Mouse (Mus musculus) megakaryocyte, embryonic 14.5 days (primary cell): Measurements from ENCODE around the gene Sh3bgrl. TPM values are rescaled to one million over a fixed set of nuclear protein-coding genes. Genes with fewer than 3 reads are reported as not detected.

Experiments
- H3K27me3 ChIP-seq: replicated peaks from 2 replicates; pipeline ENCODE3; 2012; ENCODE audit warnings: inconsistent platforms
- H3K36me3 ChIP-seq: replicated peaks from 2 replicates; pipeline ENCODE3; 2012; ENCODE audit warnings: low read length, inconsistent platforms, mixed read lengths
- H3K4me1 ChIP-seq: 2 replicates; pipeline ENCODE4 v1.6.1; 2012; ENCODE audit warnings: inconsistent platforms
- H3K4me3 ChIP-seq: replicated peaks from 2 replicates; pipeline ENCODE3; 2012; ENCODE audit warnings: moderate library complexity, mild to moderate bottlenecking, inconsistent platforms
- H3K9me3 ChIP-seq: 2 replicates; pipeline ENCODE4 v1.6.1; 2012; ENCODE audit warnings: inconsistent platforms
- FLI1 ChIP-seq: IDR thresholded peaks from 2 replicates; pipeline ENCODE4 v1.6.1; 2012; ENCODE audit warnings: low read length, inconsistent platforms, mixed read lengths
- GATA1 ChIP-seq: IDR thresholded peaks from 3 replicates; pipeline ENCODE4 v1.6.1; 2012; ENCODE audit warnings: mixed read lengths, low read length, inconsistent platforms, borderline replicate concordance
- polyA plus RNA-seq: library from polyadenylated mRNA; stranded (reverse); fragments of >175 nt; gene quantifications from 2 replicates; pipeline ENCODE4 v1.2.3, GENCODE M21; 2012; ENCODE audit warnings: low replicate concordance; ENCODE audit not compliant: insufficient read depth

The Sh3bgrl gene
- polyA plus RNA-seq, 1 experiment: 5.4 TPM

DNA sequence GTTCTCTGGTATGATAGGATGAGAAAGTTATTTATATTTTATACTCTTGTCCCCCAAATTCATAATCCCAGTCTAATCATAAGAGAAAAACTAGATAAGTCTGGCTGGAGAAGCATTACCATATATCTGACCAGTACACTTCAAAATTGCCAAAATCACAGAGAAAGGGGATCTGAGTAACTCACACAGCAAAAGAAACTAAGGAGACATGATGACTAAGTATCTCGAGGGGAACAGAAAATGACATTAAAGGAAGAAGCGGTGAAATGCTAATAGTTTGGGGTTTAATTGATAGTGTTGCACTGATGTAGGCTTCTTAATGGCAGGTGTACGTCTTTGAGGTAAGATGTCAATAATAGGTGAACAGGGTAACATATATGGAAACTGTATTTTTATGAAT is 51.9 kb downstream of the Sh3bgrl start:
- TF ChIP-seq GATA1 (no peak), FLI1 (no peak)
- Histone ChIP-seq H3K4me3 (no peak overlapping the region), H3K4me1 (peaks cover 20% of the 10 kb centered on the region), H3K36me3 (peaks cover 2% of the 10 kb centered on the region), H3K9me3 (no peaks in the 10 kb centered on the region), H3K27me3 (no peaks in the 10 kb centered on the region)

DNA sequence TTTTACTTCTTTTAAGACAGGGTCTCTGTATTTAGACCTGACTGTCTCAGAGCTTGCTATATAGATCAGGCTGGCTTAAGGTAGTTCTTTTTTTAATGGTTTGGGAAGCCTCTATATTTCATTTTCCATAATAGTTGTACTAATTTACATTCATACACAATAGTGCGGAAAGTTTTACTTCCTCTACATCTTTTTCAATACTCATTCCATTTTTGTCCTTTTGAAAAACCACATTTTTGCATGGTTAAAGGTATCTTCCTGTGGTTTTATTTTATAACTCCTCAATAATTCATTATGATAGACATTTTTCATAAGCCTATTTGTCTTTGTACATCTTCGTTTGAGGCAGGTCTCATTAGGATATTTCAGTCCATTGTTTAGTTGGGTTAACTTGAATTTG is 56.1 kb downstream of the Sh3bgrl start:
- no peak overlapping the region for H3K4me3 ChIP-seq
- peaks cover 6% of the 10 kb centered on the region for H3K4me1 ChIP-seq
- H3K9me3 ChIP-seq: no peaks in the 10 kb centered on the region
- peaks cover 21% of the 10 kb centered on the region for H3K36me3 ChIP-seq
- no peaks in the 10 kb centered on the region for H3K27me3 ChIP-seq
- TF ChIP-seq FLI1 (no peak), GATA1 (no peak)

GRCm38 (mm10) chrX:109160326-109160725 is 65.2 kb downstream of the Sh3bgrl start:
- peaks cover 6% of the 10 kb centered on the region; the same call in 1 of the 2 replicates for H3K4me1 ChIP-seq
- TF ChIP-seq GATA1 (no peak), FLI1 (no peak)
- no peaks in the 10 kb centered on the region for H3K9me3 ChIP-seq
- H3K36me3 ChIP-seq: peaks cover 10% of the 10 kb centered on the region
- H3K4me3 ChIP-seq: no peak overlapping the region
- no peaks in the 10 kb centered on the region for H3K27me3 ChIP-seq

DNA sequence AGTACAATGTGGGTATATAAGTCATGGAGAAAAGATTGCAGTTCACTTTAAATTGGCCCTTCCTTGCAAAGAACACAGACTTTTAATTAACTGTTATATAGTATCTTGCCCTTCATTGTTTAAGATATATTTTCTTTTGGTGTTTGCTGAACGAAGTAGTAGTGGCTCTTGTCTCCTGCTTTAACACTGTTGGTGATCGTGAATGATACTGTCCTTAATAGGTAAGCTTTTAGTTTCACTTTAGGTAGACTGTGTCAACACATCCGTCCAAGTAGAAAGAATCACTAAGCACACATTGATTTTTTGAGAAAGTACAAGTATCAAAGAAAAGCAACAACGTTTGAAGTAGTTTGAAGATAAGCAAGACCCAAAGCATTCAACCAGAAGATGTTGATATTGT is 65.7 kb downstream of the Sh3bgrl start:
- H3K4me1 ChIP-seq: peaks cover 6% of the 10 kb centered on the region; the same call in 1 of the 2 replicates
- H3K27me3 ChIP-seq: no peaks in the 10 kb centered on the region
- H3K9me3 ChIP-seq: no peaks in the 10 kb centered on the region
- H3K4me3 ChIP-seq: no peak overlapping the region
- TF ChIP-seq FLI1: no peak
- TF ChIP-seq GATA1: no peak
- peaks cover 7% of the 10 kb centered on the region for H3K36me3 ChIP-seq

DNA sequence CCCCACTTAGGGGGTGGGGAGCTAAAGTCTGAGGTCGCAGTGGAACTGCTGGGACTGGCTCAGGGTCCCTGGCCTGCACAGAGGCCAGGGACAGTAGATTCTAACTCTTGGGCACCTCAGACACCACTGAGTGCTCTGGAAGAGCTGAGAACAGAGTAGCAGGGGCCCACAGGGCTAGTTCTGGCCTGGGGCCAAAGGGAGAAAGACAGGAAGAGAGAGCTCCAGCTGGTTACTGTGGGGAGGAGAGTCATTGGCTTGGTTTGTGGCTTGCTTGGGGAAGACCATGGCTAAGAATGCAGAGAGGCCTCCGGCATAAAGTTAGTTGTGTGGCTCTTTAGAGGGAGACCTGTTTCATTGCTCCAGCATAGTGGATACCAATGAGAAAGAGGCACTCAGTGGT is 79.9 kb downstream of the Sh3bgrl start:
- TF ChIP-seq GATA1 (no peak), FLI1 (no peak)
- Histone ChIP-seq H3K27me3 (no peaks in the 10 kb centered on the region), H3K9me3 (no peaks in the 10 kb centered on the region), H3K4me3 (no peak overlapping the region), H3K4me1 (peaks cover 10% of the 10 kb centered on the region), H3K36me3 (no peaks in the 10 kb centered on the region)

DNA sequence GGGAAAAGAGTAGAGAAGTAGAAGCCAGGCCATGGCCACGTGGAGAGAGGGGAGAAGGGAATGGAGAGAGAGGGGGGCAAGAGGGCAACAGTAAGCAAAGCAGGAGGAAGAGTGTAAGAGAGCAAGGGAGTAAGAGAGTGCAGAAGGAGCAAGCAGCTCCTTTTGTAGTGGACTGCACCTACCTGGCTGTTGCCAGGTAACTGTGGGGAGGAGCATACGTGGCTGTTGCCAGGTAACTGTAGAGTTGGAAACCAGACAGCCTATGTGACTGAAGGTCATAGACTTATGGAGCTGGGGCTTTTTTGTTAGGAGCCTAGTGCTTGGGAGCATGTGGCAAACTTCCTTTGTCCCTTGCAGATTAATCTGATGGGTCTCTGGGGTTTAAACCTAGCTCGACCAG is 80.3 kb downstream of the Sh3bgrl start:
- no peaks in the 10 kb centered on the region for H3K36me3 ChIP-seq
- H3K4me3 ChIP-seq: peak overlapping the region; percentile 62
- H3K9me3 ChIP-seq: no peaks in the 10 kb centered on the region
- H3K4me1 ChIP-seq: peaks cover 10% of the 10 kb centered on the region
- no peaks in the 10 kb centered on the region for H3K27me3 ChIP-seq
- TF ChIP-seq GATA1: no peak
- TF ChIP-seq FLI1: no peak

- no peaks in the 10 kb centered on the region for H3K36me3 ChIP-seq
- H3K9me3 ChIP-seq: no peaks in the 10 kb centered on the region
- no peaks in the 10 kb centered on the region for H3K4me1 ChIP-seq
- no peak overlapping the region for H3K4me3 ChIP-seq
- H3K27me3 ChIP-seq: no peaks in the 10 kb centered on the region
- TF ChIP-seq GATA1: no peak
- no peak for TF ChIP-seq FLI1
These were observed 89.7 kb downstream of the Sh3bgrl start for GRCm38 (mm10) chrX:109184706-109185478.

DNA sequence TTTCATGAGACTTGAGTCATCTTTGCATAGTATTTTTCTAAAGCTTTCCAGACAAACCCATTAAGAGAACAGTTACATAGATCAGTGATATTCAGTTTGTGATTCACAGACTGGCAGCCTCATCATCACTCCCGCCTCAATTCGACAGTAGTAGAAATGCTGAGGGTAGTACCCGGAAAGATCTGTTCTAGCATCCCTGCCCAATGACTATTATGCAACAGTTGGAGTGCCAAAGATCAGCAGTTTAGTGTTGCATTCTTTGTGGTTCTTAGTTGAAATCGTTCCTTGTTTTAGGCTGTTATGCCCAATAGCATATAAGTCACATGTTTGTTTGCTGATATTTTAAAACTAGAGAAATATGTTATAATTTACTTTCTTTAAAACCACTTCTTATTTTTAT is 94.4 kb downstream of the Sh3bgrl start:
- Histone ChIP-seq H3K9me3 (no peaks in the 10 kb centered on the region), H3K27me3 (no peaks in the 10 kb centered on the region), H3K36me3 (no peaks in the 10 kb centered on the region), H3K4me3 (no peak overlapping the region), H3K4me1 (peaks cover 8% of the 10 kb centered on the region)
- no peak for TF ChIP-seq GATA1
- TF ChIP-seq FLI1: no peak

DNA sequence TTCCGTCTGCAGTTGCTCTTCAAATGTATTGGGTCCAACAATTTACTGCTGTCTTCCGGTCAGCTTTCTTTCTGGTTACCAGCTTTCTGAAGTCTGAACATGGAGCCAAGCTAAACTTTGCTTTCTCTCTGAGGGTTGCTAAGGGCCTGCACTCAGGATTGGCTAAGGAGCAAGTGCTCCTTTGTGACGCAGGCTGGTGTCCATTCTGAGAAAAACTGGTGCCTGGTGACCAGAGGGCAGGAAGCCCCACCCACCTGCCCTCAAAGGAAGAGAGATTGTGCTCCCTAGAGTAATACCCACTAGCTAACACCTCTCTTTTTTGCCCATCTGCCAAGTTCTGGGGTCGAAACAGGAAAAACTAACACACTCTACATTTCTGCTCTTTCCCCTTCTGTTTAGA is 95.8 kb downstream of the Sh3bgrl start:
- no peaks in the 10 kb centered on the region for H3K9me3 ChIP-seq
- TF ChIP-seq GATA1 (no peak), FLI1 (no peak)
- H3K4me1 ChIP-seq: peaks cover 8% of the 10 kb centered on the region
- no peaks in the 10 kb centered on the region for H3K36me3 ChIP-seq
- H3K27me3 ChIP-seq: no peaks in the 10 kb centered on the region
- peak overlapping the region; percentile 23 for H3K4me3 ChIP-seq

GRCm38 (mm10) chrX:109191436-109191835 is 96.3 kb downstream of the Sh3bgrl start:
- peak overlapping the region; percentile 46 for H3K4me3 ChIP-seq
- H3K36me3 ChIP-seq: no peaks in the 10 kb centered on the region
- TF ChIP-seq FLI1: no peak
- TF ChIP-seq GATA1: no peak
- no peaks in the 10 kb centered on the region for H3K9me3 ChIP-seq
- no peaks in the 10 kb centered on the region for H3K27me3 ChIP-seq
- H3K4me1 ChIP-seq: peaks cover 8% of the 10 kb centered on the region
